Comparison of ENCODE assay signal across 7 mouse cellular contexts in the genomic region with DNA sequence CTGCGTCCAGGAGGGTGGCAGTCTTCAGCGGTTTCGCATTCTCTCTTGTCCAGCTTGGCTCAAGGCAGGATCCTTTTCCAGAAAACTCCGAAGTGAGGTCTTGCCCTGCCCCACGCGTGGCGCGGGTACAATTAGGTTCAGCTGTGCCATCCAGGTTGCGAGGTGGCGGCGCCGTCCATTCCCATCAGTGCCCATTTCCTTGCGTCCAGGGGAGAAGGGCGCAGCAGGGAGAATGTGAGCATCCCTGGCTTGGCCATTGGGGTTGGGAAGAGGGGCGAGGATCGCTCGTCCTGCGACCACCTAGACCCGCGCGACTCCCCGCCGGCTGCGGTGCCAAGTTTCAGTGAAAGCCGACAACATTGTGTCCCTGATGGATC. TPM values are rescaled to one million over a fixed set of nuclear protein-coding genes. Genes with fewer than 3 reads are reported as not detected.
DNase-seq lines count a peak whose midpoint lies in the region; ATAC-seq and TF ChIP-seq lines count a peak whose summit lies in the region.

No protein-coding gene starts in this region.

- 6% methylated on average over 25 of the region's 25 CpGs for WGBS in thymus, adult 2 months
- WGBS in forebrain, embryonic 14.5 days, result under 1% methylated on average over 25 of the region's 25 CpGs
- 1% methylated on average over 25 of the region's 25 CpGs for WGBS in liver, embryonic 15.5 days (ENCODE audit: insufficient replicate concordance)

- H3K4me1 ChIP-seq in thymus, adult 2 months (replicated peaks; ENCODE audit: control insufficient read depth, insufficient read depth, low read length), result peaks cover 12% of the 10 kb centered on the region
- H3K4me1 ChIP-seq in forebrain, embryonic 14.5 days (ENCODE audit: control insufficient read depth, insufficient read depth, low read length), result peaks cover 15% of the 10 kb centered on the region
- H3K4me1 ChIP-seq in liver, embryonic 15.5 days (replicated peaks), result peaks cover 13% of the 10 kb centered on the region

- peak overlapping the region; percentile 76 for H3K9ac ChIP-seq in forebrain, embryonic 14.5 days (ENCODE audit: low read length)
- no peak overlapping the region; the same call in 1 of the 2 replicates for H3K9ac ChIP-seq in liver, embryonic 15.5 days

- H3K4me3 ChIP-seq in thymus, adult 2 months (ENCODE audit: control insufficient read depth, insufficient read depth, low read length), result peak overlapping the region; percentile 30
- H3K4me3 ChIP-seq in forebrain, embryonic 14.5 days (ENCODE audit: low read depth, low read length), result peak overlapping the region; percentile 55
- H3K4me3 ChIP-seq in liver, embryonic 15.5 days (replicated peaks), result peak overlapping the region; percentile 52

- H3K9me3 ChIP-seq in forebrain, embryonic 14.5 days (replicated peaks; ENCODE audit: control insufficient read depth, low read length), result no peaks in the 10 kb centered on the region
- no peaks in the 10 kb centered on the region for H3K9me3 ChIP-seq in liver, embryonic 15.5 days (replicated peaks)

- H3K4me2 ChIP-seq in forebrain, embryonic 14.5 days (ENCODE audit: low read length), result peak overlapping the region; percentile 75
- peak overlapping the region; percentile 71 for H3K4me2 ChIP-seq in liver, embryonic 15.5 days

- TF ChIP-seq CTCF in thymus, adult 2 months (IDR thresholded peaks at IDR 0.05; ENCODE audit: borderline replicate concordance, control insufficient read depth, extremely low read depth, insufficient read depth, low read length, poor library complexity), result 0 out of 2 replicates have a peak, but pooled peaks have one; percentile 22

- H3K27me3 ChIP-seq in thymus, adult 2 months (ENCODE audit: control insufficient read depth, insufficient read depth, low read length), result peaks cover 6% of the 10 kb centered on the region; the same call in 1 of the 2 replicates
- peaks cover 13% of the 10 kb centered on the region for H3K27me3 ChIP-seq in forebrain, embryonic 14.5 days (replicated peaks; ENCODE audit: control insufficient read depth, insufficient read depth, low read length)
- H3K27me3 ChIP-seq in liver, embryonic 15.5 days, result peaks cover 42% of the 10 kb centered on the region

- H3K36me3 ChIP-seq in thymus, adult 2 months (ENCODE audit: control insufficient read depth, insufficient read depth, low read length), result no peaks in the 10 kb centered on the region
- no peaks in the 10 kb centered on the region for H3K36me3 ChIP-seq in forebrain, embryonic 14.5 days (ENCODE audit: control insufficient read depth, insufficient read depth, low read length)
- no peaks in the 10 kb centered on the region for H3K36me3 ChIP-seq in liver, embryonic 15.5 days (replicated peaks)

- H3K27ac ChIP-seq in thymus, adult 2 months (ENCODE audit: control insufficient read depth, insufficient read depth, low read length), result no peak overlapping the region
- peak overlapping the region; percentile 65 for H3K27ac ChIP-seq in forebrain, embryonic 14.5 days (ENCODE audit: low read depth, low read length)
- H3K27ac ChIP-seq in liver, embryonic 15.5 days (replicated peaks), result no peak overlapping the region

- ATAC-seq in forebrain, embryonic 14.5 days, result no peak
- ATAC-seq in liver, embryonic 15.5 days (ENCODE audit: insufficient read depth), result no peak
- no peak for ATAC-seq in frontal cortex, adult (ENCODE audit: low TSS enrichment)

- TF ChIP-seq POLR2A in thymus, adult 2 months (IDR thresholded peaks at IDR 0.05; ENCODE audit: control insufficient read depth, extremely low read depth, insufficient read depth, low read length, poor library complexity), result no peak

- DNase-seq in thymus, adult 2 months, result no peak
- DNase-seq in thymus, postnatal 14 days, result no peak
- DNase-seq in forebrain, embryonic 14.5 days (ENCODE audit: low spot score), result peak; percentile 19
- DNase-seq in adrenal gland, adult 8-10 months, result no peak
- no peak for DNase-seq in cerebellum, postnatal 4 days (ENCODE audit: low spot score in 2 of 2)

RNA-seq across cellular contexts. Expression of gene Tiam2, which starts 0.5 kb away (rescaled TPM):
- polyA plus RNA-seq in thymus, adult 2 months (2012; rRNA removed), result 0.36 and 0.47 TPM in 2 replicates
- polyA plus RNA-seq in forebrain, embryonic 14.5 days (2014; fragmentation: Nextera tagmentation; extraction: Ambion mirVana), result 81.3 and 106 TPM in 2 replicates
- polyA plus RNA-seq in liver, embryonic 15.5 days (2015; fragmentation: Nextera tagmentation; extraction: Ambion mirVana), result 0.67 and 0.73 TPM in 2 replicates
- total RNA-seq in adrenal gland, adult 8-10 months (2022), result 10 to 100 TPM; 17.3 to 46.1 (median 32.0) TPM

Comparison
In these comparisons a context has a peak if more than half of its experiments do, and no peak if none do; other contexts are left out.
1. RNA of gene Tiam2, which starts 0.5 kb away (polyA plus RNA-seq): 81.3 to 106 TPM in forebrain, embryonic 14.5 days; 0.67 to 0.73 TPM in liver, embryonic 15.5 days and 0.36 to 0.47 TPM in thymus, adult 2 months; every median in the first group is over 10 times any median in the second.
2. Peak in every context shown above with its lines, with median percentiles within 50 percentile points of each other: H3K4me3 ChIP-seq.